Mouse (Mus musculus): ENCODE measurements around the gene Psmb7. TPM values are rescaled to one million over a fixed set of nuclear protein-coding genes. Genes with fewer than 3 reads are reported as not detected.

Psmb7 gene
- polyA plus RNA-seq, 1 experiment from 2014 or later, result 272 TPM

GRCm38 (mm10) chr2:38540666-38541065 is 103.2 kb downstream of the Psmb7 start:
- Histone ChIP-seq H3K9me3 (replicated peaks) (no peaks in the 10 kb centered on the region), H3K4me1 (peaks cover 48% of the 10 kb centered on the region), H3K4me2 (replicated peaks) (no peak overlapping the region), H3K27ac (0 out of 2 replicates have a peak overlapping the region, but pooled peaks have one; percentile 17), H3K4me3 (no peak overlapping the region), H3K27me3 (no peaks in the 10 kb centered on the region), H3K9ac (no peak overlapping the region), H3K36me3 (no peaks in the 10 kb centered on the region)
- no peak for ATAC-seq (ENCODE audit: low FRiP score)
- 83% methylated on average over 6 of the region's 6 CpGs for WGBS

GRCm38 (mm10) chr2:38539677-38540076 is 104.2 kb downstream of the Psmb7 start:
- Histone ChIP-seq H3K4me2 (replicated peaks) (no peak overlapping the region), H3K4me3 (no peak overlapping the region), H3K36me3 (no peaks in the 10 kb centered on the region), H3K9ac (no peak overlapping the region), H3K27ac (0 out of 2 replicates have a peak overlapping the region, but pooled peaks have one; percentile 17), H3K27me3 (no peaks in the 10 kb centered on the region), H3K4me1 (peaks cover 55% of the 10 kb centered on the region), H3K9me3 (replicated peaks) (no peaks in the 10 kb centered on the region)
- ATAC-seq (ENCODE audit: low FRiP score), result 0 out of 2 replicates have a peak, but pooled peaks have one; percentile 41
- 59% methylated on average over 9 of the region's 9 CpGs for WGBS

Small RNA genes lying within 50 kb of the gene (microRNA-seq; reads per million reads assigned to microRNA genes)
- not detected for gene Gm27634

Other genes starting within 250 kb of the Psmb7 start
- 85.7 and 94.8 TPM in 2 replicates for gene Nek6, start 132.4 kb downstream of the Psmb7 start, polyA plus RNA-seq (2016; fragmentation: Nextera tagmentation; extraction: Ambion mirVana)
- 0.08 and 0.12 TPM in 2 replicates for gene Nr5a1, start 70.5 kb upstream of the Psmb7 start, polyA plus RNA-seq (2016; fragmentation: Nextera tagmentation; extraction: Ambion mirVana)